Mouse (Mus musculus) heart, embryonic 12.5 days (tissue): ENCODE data around the gene Ctcfl. TPM values are rescaled to one million over a fixed set of nuclear protein-coding genes. Genes with fewer than 3 reads are reported as not detected.

Experiments
- ATAC-seq: fragments of 200-750 bp; cut with Nextera tagmentation; 2 replicates; pipeline ENCODE4 v1.8.0; 2017; ENCODE audit warnings: moderate TSS enrichment, moderate library complexity; ENCODE audit not compliant: insufficient number of reproducible peaks, low FRiP score
- H3K27ac ChIP-seq: fragments of 300-500 bp; sonication (generic); 2 replicates; pipeline ENCODE4 v1.5.1; 2016; ENCODE audit warnings: mild to moderate bottlenecking, moderate library complexity; ENCODE audit not compliant: poor library complexity, severe bottlenecking
- H3K27me3 ChIP-seq: fragments of 300-500 bp; sonication (generic); replicated peaks from 2 replicates; pipeline ENCODE4 v1.6.1; 2016; ENCODE audit warnings: mild to moderate bottlenecking, moderate library complexity
- H3K36me3 ChIP-seq: fragments of 300-500 bp; sonication (generic); 2 replicates; pipeline ENCODE4 v1.6.1; 2016; ENCODE audit warnings: mild to moderate bottlenecking, moderate library complexity
- H3K4me1 ChIP-seq: fragments of 300-500 bp; sonication (generic); replicated peaks from 2 replicates; pipeline ENCODE4 v1.6.1; 2016; ENCODE audit warnings: mild to moderate bottlenecking
- H3K4me2 ChIP-seq: fragments of 300-500 bp; sonication (generic); 2 replicates; pipeline ENCODE4 v1.6.1; 2016; ENCODE audit warnings: mild to moderate bottlenecking, moderate library complexity
- H3K4me3 ChIP-seq: fragments of 300-500 bp; sonication (generic); 2 replicates; pipeline ENCODE4 v1.5.1; 2016; ENCODE audit warnings: mild to moderate bottlenecking
- H3K9ac ChIP-seq: fragments of 300-500 bp; sonication (generic); 2 replicates; pipeline ENCODE4 v1.6.1; 2016; ENCODE audit warnings: mild to moderate bottlenecking, moderate library complexity
- H3K9me3 ChIP-seq: fragments of 300-500 bp; sonication (generic); replicated peaks from 2 replicates; pipeline ENCODE4 v1.6.1; 2016; ENCODE audit warnings: mild to moderate bottlenecking, moderate library complexity
- WGBS: fragments of 180-500 bp; shearing (Covaris S2); methylation state at CpG from one replicate; pipeline ENCODE4 v1.1.7; 2016; 5-methylcytosine and 5-hydroxymethylcytosine counted together
- polyA plus RNA-seq: library from polyadenylated mRNA; unstranded; fragments of >200 nt; fragmentation: Nextera tagmentation; extraction: Ambion mirVana; gene quantifications from 2 replicates; pipeline ENCODE4 v1.2.1, GENCODE M21; 2016

Ctcfl gene
- polyA plus RNA-seq, 1 experiment from 2014 or later = 0.70 TPM

DNA sequence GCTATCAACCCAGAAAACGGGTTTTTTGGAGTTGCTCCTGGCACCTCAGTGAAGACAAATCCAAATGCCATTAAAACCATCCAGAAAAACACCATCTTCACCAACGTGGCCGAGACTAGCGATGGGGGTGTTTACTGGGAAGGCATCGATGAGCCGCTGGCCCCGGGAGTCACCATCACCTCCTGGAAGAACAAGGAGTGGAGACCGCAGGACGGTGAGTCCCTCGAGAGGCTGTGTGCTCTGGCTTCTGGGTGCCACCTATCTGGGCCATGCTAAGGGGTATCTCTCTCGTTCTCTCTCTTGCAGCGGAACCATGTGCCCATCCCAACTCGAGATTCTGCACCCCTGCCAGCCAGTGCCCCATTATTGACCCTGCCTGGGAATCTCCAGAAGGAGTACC is 37.6 kb upstream of the Ctcfl start:
- H3K4me2 ChIP-seq = no peak overlapping the region
- no peaks in the 10 kb centered on the region for H3K36me3 ChIP-seq
- 79% methylated on average over 13 of the region's 13 CpGs for WGBS
- no peaks in the 10 kb centered on the region for H3K9me3 ChIP-seq
- no peak for ATAC-seq
- no peak overlapping the region for H3K27ac ChIP-seq
- no peak overlapping the region for H3K9ac ChIP-seq
- peaks cover 12% of the 10 kb centered on the region; the same call in 1 of the 2 replicates for H3K4me1 ChIP-seq
- H3K4me3 ChIP-seq = no peak overlapping the region
- H3K27me3 ChIP-seq = no peaks in the 10 kb centered on the region

DNA sequence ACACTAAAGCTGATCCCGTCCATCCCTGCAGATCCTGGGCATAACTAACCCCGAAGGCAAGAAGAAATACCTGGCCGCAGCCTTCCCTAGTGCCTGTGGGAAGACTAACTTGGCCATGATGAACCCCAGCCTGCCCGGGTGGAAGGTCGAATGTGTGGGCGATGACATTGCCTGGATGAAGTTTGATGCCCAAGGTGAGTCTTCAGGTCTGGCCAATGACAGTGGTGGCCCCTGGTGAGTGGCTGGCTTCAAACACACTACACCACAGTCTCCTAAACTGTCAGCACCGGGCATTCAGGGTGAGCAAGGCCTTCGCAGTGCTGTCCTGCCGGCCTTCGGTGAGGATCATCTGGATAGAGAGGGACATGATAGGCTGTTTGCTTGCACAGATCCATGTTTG is 36.6 kb upstream of the Ctcfl start:
- no peak overlapping the region for H3K9ac ChIP-seq
- H3K36me3 ChIP-seq = no peaks in the 10 kb centered on the region
- no peak for ATAC-seq
- WGBS = 87% methylated on average over 10 of the region's 10 CpGs
- no peak overlapping the region for H3K4me3 ChIP-seq
- H3K27ac ChIP-seq = no peak overlapping the region
- H3K27me3 ChIP-seq = no peaks in the 10 kb centered on the region
- no peaks in the 10 kb centered on the region for H3K9me3 ChIP-seq
- peaks cover 21% of the 10 kb centered on the region for H3K4me1 ChIP-seq
- no peak overlapping the region for H3K4me2 ChIP-seq

DNA sequence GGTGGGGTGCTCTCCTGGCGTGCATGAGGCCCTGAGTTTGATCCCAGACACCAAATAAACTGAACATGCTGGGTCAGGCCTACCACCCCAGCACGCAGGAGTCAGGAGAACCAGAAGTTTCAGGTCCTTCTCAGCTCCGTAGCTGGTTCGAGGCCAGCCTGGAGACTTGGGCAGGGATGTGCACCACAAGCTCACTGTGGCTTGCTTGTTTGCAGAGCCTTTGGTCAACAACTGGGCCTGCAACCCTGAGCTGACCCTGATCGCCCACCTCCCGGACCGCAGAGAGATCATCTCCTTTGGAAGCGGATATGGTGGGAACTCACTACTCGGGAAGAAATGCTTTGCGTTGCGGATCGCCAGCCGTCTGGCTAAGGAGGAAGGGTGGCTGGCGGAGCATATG is 35.6 kb upstream of the Ctcfl start:
- Histone ChIP-seq H3K4me3 (no peak overlapping the region), H3K27ac (no peak overlapping the region), H3K4me1 (peaks cover 24% of the 10 kb centered on the region), H3K4me2 (no peak overlapping the region), H3K27me3 (no peaks in the 10 kb centered on the region), H3K9me3 (no peaks in the 10 kb centered on the region), H3K36me3 (no peaks in the 10 kb centered on the region), H3K9ac (no peak overlapping the region)
- no peak for ATAC-seq
- 91% methylated on average over 14 of the region's 14 CpGs for WGBS

DNA sequence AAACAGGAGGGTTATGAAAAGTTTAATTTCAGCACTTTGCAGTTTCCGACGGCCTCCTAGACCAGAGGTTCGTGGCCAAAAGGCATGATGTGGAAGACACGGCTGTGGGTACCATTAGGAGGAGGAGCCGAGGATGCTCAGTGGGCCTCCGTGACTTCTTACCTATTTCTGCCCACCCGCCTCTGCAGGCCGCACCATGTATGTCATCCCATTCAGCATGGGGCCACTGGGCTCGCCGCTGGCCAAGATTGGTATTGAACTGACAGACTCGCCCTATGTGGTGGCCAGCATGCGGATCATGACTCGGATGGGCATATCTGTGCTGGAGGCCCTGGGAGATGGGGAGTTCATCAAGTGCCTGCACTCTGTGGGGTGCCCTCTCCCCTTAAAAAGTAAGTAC is 35.2 kb upstream of the Ctcfl start:
- ATAC-seq = no peak

DNA sequence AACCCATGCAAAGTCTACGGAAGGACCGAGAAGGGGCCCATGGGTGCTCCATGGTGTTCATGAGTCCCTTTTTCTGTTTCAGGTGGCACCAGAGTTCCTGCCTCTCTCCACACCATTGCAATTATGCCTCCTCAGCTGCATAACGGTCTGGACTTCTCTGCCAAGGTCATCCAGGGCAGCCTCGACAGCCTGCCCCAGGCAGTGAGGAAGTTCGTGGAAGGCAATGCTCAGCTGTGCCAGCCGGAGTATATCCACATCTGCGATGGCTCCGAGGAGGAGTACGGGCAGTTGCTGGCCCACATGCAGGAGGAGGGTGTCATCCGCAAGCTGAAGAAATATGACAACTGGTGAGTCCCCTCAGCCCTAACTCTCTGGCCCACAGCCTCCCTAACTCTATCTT is 33.9 kb upstream of the Ctcfl start:
- ATAC-seq = no peak
- H3K27me3 ChIP-seq = no peaks in the 10 kb centered on the region
- 78% methylated on average over 10 of the region's 10 CpGs for WGBS
- H3K4me3 ChIP-seq = no peak overlapping the region
- no peak overlapping the region for H3K4me2 ChIP-seq
- no peak overlapping the region for H3K9ac ChIP-seq
- H3K9me3 ChIP-seq = no peaks in the 10 kb centered on the region
- H3K4me1 ChIP-seq = peaks cover 24% of the 10 kb centered on the region
- no peak overlapping the region for H3K27ac ChIP-seq
- H3K36me3 ChIP-seq = no peaks in the 10 kb centered on the region

More for the DNA sequence above, 35.2 kb upstream of the Ctcfl start:
- Histone ChIP-seq H3K4me3 (no peak overlapping the region), H3K27ac (no peak overlapping the region), H3K9me3 (no peaks in the 10 kb centered on the region), H3K4me1 (peaks cover 24% of the 10 kb centered on the region), H3K9ac (no peak overlapping the region), H3K27me3 (no peaks in the 10 kb centered on the region), H3K36me3 (no peaks in the 10 kb centered on the region), H3K4me2 (no peak overlapping the region)
- 90% methylated on average over 13 of the region's 13 CpGs for WGBS

DNA sequence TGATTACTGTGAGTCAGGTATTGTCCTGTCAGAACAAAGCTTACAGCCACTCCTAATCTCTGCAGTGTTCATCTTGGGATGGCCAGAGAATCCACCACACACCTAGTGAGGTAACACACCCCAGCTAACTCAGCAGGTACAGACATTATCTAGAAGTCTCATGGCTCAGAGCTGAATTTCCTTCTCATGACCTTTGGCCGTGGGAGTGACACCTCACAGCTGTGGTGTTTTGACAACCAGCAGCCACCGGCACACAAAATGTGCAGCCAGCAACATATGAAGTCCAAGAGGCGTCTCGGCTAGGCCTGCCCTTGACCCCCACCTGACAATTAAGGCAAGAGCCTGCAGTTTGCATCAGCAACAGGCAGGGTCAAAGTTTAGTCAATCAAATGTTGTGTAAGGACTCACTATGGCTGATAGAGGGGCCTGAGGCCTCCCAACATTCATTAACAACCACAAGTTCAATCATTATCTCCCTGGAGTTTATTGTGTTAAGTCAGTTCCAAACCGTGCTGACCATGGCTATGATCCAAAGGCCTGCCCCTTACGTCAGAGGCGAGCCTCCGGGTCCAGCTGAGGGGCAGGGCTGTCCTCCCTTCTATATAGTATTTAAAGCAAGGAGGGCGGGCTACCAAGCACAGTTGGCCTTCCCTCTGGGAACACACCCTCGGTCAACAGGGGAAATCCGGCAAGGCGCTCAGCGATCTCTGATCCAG is 33.3 kb upstream of the Ctcfl start, which contains the start of gene Pck1:
Gene Pck1 (plus strand): TSS at position 613 of the 716 bp plus-strand sequence.
- WGBS = 63% methylated on average over 13 of the region's 13 CpGs
- no peak within 1 kb of the TSS for H3K4me2 ChIP-seq
- H3K27me3 ChIP-seq = no peaks in the 10 kb centered on the region
- H3K36me3 ChIP-seq = no peaks in the 10 kb centered on the region
- peaks cover 24% of the 10 kb centered on the region for H3K4me1 ChIP-seq
- H3K4me3 ChIP-seq = no peak within 1 kb of the TSS
- ATAC-seq = peak; percentile 34; the same call in 1 of the 2 replicates
- no peak within 1 kb of the TSS for H3K9ac ChIP-seq
- H3K27ac ChIP-seq = no peak within 1 kb of the TSS
- H3K9me3 ChIP-seq = no peaks in the 10 kb centered on the region

DNA sequence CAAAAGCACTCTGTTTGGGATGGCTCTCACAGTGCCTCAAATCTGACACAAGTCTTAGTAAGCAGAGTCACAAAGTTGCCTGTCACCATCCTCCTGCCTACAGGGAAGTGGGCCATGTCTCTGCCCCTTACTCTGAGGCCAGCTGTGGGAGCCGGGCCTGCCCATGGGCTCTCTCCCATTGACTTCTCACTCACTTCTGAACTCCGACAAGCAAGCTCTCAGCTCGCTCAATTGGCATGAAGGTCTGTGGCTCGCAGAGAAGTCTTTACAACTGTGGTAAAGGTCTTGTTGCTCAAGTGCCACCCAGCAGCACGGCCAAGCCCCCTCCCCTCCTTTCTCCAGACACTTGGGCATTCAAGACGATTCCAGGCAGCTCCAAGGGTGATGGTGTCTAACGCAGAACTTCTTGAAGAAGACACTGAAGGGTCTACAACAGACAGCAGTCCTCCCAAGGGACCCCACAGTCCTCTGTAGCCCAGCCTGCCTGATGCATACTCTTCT is 32.5 kb upstream of the Ctcfl start:
- no peaks in the 10 kb centered on the region; the same call in 1 of the 2 replicates for H3K27me3 ChIP-seq
- no peaks in the 10 kb centered on the region for H3K36me3 ChIP-seq
- 0 out of 2 replicates have a peak, but pooled peaks have one; percentile 11 for ATAC-seq
- H3K4me1 ChIP-seq = peaks cover 24% of the 10 kb centered on the region
- H3K27ac ChIP-seq = no peak overlapping the region
- 73% methylated on average over 7 of the region's 7 CpGs for WGBS
- H3K4me3 ChIP-seq = no peak overlapping the region
- no peak overlapping the region for H3K4me2 ChIP-seq
- H3K9ac ChIP-seq = no peak overlapping the region
- no peaks in the 10 kb centered on the region for H3K9me3 ChIP-seq

DNA sequence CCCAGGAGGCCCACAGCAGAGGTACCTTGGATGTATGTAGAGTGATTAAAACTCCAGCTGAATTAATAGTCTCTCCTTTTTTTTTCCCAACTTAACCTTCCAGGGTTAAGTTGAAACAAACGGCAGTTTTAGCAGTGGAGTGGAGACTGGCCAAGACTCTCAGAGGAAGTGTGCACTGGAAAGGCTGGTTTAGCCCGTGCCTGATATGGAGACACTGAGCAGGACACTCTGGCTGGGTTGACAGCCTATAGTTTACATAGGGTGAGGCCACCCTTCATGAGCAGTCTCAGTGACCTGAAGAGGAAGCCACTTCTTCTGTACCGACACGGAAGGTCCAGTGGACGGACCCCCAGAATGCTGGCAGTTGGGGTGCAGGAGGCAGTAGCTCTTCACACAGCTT is 32.0 kb upstream of the Ctcfl start:
- no peak overlapping the region for H3K4me2 ChIP-seq
- H3K9me3 ChIP-seq = no peaks in the 10 kb centered on the region
- no peak overlapping the region for H3K9ac ChIP-seq
- ATAC-seq = peak; percentile 74
- peaks cover 24% of the 10 kb centered on the region for H3K4me1 ChIP-seq
- 44% methylated on average over 5 of the region's 5 CpGs for WGBS
- H3K27ac ChIP-seq = no peak overlapping the region
- H3K4me3 ChIP-seq = no peak overlapping the region
- H3K27me3 ChIP-seq = no peaks in the 10 kb centered on the region; the same call in 1 of the 2 replicates
- H3K36me3 ChIP-seq = no peaks in the 10 kb centered on the region

DNA sequence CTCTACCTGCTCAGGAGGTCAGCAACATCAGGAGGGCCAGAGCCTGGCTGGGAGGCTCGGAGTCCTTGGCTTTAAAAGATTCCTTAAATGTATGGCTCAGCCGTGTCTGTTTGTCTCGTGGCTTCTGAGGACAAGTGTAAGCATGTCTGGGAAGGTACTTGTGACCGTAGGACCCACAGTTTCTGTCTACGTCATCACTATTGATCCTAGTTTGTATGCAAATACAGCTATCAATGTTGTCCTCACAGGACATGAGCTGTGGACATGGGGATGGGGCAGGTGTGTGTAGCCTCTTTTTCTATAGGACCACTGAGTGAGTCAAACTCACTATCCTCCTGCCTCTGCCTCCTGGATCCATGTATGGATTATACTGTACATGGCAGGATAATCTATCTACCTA is 28.7 kb upstream of the Ctcfl start:
- peaks cover 21% of the 10 kb centered on the region for H3K4me1 ChIP-seq
- no peak overlapping the region for H3K9ac ChIP-seq
- no peaks in the 10 kb centered on the region for H3K36me3 ChIP-seq
- H3K4me3 ChIP-seq = no peak overlapping the region
- H3K27ac ChIP-seq = no peak overlapping the region
- H3K4me2 ChIP-seq = no peak overlapping the region
- no peaks in the 10 kb centered on the region for H3K9me3 ChIP-seq
- no peak for ATAC-seq
- peaks cover 9% of the 10 kb centered on the region; the same call in 1 of the 2 replicates for H3K27me3 ChIP-seq
- WGBS = 80% methylated on average over 5 of the region's 5 CpGs

DNA sequence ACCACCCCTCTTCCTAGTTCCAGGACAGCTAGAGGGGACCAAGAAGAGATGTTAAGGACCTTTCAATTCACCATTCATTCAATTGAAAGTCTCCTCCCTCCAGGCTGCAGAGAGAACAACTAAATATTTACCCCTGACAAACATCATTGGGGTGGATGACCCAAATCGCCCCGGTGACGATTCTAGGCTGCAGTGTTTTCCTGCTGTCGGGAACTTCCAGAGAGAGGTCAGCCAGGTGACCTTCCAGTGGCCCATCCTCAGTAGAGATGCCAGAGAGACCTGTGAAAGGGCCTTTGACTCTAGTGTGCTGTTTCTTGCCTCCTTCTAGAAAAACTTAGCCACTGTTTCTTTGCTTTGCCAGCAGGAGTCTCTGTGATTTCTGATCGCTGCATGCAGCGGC is 27.4 kb upstream of the Ctcfl start:
- no peak overlapping the region for H3K4me2 ChIP-seq
- no peak for ATAC-seq
- no peaks in the 10 kb centered on the region for H3K9me3 ChIP-seq
- WGBS = 66% methylated on average over 6 of the region's 6 CpGs
- no peak overlapping the region for H3K27ac ChIP-seq
- peaks cover 9% of the 10 kb centered on the region; the same call in 1 of the 2 replicates for H3K27me3 ChIP-seq
- peaks cover 10% of the 10 kb centered on the region for H3K4me1 ChIP-seq
- no peak overlapping the region for H3K9ac ChIP-seq
- no peak overlapping the region for H3K4me3 ChIP-seq
- H3K36me3 ChIP-seq = no peaks in the 10 kb centered on the region

DNA sequence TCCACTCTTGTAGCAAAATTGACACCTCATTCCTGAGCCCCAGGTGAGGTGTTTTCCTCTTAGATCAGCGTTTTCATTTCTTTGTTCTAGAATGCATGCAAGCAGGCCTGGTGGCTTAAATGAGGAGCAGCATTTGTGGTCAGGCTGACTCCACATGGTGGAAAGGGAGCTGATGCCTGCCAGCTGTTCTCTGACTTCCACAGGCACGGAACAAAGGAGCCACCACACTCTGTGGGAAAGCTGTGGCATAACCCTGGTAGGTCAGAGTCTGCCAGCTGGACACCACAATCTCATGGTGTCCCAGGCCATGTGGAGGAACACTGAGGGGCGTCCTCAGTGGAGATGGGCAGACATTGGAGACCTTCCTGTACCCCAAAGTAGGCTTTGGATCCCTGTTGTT is 26.5 kb upstream of the Ctcfl start:
- H3K4me3 ChIP-seq = no peak overlapping the region
- no peak overlapping the region for H3K4me2 ChIP-seq
- peaks cover 2% of the 10 kb centered on the region; the same call in 1 of the 2 replicates for H3K4me1 ChIP-seq
- no peak overlapping the region for H3K9ac ChIP-seq
- H3K27me3 ChIP-seq = peaks cover 9% of the 10 kb centered on the region; the same call in 1 of the 2 replicates
- no peak overlapping the region for H3K27ac ChIP-seq
- WGBS = 66% methylated on average over 3 of the region's 3 CpGs
- H3K36me3 ChIP-seq = no peaks in the 10 kb centered on the region
- no peaks in the 10 kb centered on the region for H3K9me3 ChIP-seq
- no peak for ATAC-seq
